Mouse (Mus musculus) layer of hippocampus, adult 9-10 months (tissue): ENCODE results near the gene Mxi1.

ENCODE experiments used
- DNase-seq: peaks from one replicate; pipeline ENCODE4 v3.0.0; 2022; ENCODE audit warnings: low spot score

Mxi1 gene

DNA sequence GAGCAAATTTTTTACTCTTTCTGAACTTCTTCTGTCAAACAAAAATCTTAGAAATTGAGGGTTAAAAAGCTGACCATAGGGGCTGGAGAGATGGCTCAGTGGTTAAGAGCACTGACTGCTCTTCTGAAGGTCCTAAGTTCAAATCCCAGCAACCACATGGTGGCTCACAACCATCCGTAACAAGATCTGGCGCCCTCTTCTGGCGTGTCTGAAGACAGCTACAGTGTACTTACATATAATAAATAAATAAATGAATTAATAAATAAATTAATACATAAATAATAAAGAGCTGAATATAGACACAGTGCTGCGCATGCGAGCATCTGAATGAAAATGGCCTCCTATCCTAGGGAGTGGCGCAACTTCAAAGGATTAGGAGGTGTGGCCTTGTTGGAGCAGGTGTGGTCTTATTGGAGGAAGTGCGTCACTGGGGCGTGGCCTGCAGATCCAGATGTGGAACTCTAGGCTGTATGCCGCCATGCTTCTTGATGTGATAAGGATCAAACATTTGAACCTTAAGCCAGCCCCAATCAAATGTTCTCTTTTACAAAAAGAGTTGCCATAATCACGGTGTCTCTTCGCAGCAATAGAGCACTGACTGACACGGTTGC lies 12.2 kb downstream of the Mxi1 start:
- no peak for DNase-seq

DNA sequence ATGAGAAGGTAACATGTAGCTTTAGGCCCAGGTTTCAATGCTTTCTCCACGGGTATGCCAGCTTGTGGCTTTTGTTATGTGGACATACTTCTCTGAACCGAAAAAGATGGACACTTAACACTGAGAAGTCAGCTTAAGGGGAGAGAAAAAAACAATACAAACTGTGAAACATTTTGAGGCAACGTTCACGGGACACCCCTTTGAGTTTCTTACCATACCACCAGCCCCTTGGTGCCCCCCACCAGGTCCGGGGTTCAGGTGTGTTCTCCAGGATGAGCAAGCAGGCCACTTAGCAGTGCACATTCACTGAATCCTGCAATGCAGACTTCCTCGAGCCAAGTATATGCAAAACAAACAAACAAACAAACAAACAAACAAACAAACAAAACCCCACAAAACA lies 14.5 kb downstream of the Mxi1 start:
- DNase-seq: no peak

DNA sequence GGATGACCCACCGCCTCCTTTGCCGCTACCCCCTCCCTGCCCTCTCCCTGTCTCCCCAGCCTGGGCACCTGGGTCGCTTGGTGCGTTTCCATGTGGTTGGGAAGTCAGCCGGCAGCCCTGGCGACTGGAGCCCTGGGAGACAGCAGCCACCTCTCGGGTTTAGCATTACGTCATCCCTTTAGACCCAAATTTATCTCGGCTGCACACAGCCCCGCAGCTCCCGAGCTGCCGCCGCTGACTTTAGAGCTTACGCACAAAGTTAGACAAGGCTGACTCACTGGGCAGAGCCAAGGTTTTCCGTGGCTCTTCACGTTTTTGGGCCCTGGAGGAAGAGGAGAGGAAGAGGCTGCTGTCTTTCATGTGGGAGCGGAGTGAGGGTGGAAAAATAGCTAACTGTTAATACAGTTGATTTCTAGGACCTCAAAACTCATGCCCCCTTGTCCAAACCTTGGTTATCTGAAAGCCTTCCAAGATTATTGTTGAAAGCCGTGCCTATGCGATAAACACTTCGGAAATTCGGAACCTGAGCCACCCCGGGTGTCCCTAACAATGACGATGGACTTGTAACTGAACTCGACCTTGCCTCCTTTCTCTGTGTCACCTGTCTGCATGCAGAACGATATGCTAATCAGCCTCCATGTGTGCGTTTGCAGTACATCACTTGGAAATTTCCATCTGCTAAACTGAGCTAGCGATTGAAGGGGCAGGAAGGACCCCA lies 15.4 kb downstream of the Mxi1 start:
- peak; percentile 49 for DNase-seq

DNA sequence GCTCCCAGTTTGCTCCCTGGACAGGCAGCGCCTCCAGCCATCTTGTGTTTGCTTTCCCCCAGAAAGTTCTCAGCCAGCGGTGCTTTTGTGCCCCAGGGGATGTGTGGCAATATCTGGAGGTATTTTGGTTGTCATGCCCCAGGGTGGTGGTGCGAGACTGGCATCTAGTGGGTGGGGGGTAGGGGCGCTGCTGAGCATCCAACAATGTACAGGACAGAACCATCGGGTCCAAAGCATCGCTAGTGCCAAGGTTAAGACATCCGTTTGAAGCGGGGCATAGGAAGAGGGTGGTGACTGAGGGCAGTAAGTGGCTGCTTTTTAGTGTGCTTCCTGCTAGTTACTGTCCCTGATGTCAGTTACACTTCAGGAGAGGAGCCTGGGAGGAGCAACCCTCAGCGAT lies 17.8 kb downstream of the Mxi1 start:
- no peak for DNase-seq

DNA sequence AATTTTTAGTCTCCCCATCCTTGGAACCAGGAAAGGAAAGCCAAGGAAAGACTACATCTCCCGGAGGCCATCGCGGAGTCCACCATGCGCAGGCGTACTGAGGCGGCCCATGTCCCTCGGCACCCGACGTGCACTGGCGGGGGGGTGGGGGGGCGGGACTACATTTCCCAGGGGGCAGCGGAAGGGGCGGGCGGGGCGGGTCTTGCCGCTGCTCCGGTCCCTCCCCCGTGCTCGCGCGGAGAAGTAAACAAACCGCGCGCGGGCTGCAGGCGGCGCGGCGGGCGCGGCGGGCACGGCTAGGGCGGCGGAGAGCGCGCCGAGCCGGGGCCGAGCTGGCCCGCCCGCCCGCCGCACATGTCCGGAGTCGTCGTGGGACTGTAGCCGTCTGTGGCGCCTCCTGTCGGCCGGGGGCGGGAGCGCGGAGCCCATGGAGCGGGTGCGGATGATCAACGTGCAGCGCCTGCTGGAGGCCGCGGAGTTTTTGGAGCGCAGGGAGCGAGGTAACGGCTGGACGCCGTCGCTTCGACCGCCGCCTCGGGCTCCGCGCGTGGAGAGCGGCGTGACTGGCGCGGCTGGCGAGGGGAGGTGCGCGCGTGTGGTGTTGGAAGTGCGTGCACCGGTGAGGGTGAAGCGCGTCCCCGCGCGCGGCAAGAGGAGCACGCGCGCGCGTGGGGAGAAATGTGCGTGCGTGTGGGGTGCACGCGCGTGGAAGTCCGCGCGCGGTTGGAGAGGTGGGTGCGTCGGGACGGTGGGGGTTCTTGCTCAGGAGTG lies 19.1 kb downstream of the Mxi1 start:
- DNase-seq: peak; percentile 81

DNA sequence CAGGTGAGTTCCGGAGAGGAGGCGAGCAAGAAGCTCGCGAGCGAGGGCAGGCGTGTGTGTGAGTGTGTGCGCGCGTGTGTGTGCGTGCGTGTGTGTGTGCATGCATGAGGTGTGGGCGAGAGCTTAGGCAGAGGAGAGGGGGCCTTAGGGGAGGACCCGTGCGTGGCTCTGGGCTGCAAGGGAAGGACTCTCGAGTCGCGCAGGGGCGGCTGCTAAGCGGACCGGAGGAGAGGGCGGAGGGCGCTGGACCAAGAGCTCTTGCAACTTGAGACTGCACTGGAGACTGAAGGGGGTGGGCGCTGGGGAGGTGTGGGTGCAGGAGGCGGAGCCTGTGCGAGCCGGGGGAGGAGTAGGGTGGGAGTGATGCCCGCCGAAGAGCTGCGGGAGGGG lies 19.7 kb downstream of the Mxi1 start:
- no peak for DNase-seq

DNA sequence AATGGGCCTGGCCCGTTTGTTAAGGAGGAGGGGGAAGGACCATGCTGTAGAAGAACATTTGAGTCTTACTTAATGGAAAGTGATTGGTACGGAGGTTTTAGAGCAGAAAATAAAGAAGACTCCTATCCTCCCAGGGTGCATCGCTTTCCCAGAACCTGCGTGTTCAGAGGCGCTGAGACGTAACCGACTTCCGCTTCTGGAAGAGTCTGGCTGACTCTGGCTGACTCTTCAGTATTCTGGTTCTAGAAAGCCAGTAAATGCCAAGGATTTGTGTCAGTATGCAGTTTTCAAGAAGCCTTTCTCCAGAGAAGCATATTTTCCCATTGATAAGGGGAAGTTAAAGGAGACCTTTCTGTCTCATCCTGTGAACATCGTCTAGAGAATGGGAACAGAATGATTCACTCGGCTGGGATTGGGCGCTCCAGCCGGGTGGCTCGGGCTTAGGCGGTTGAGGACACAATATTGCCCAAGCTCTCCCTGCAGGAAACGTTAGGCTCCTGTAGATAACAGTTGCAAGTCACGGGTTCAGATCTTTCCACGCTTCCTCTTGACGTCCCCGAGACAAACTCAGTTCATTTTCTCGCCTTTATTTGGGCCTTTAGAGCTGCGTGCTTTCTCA lies 21.7 kb downstream of the Mxi1 start:
- no peak for DNase-seq

DNA sequence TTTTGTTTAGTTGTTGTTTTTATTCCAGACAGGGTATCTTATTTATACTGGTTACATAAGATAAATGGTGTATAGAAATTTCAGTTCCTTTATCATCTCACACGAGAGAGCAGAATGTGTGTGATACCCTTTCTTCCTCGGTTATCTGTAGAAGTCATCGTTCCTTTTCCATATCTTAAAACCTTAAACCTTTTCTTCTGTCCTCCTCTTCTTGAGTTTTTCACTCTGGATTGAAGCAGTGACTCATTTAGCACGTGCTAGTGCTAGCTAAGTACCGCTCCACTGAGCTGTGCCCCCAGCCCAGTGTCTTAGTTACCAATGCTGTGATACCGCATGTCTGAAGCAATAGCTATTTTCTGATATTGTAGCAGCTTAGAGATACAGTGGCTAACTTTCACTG lies 23.4 kb downstream of the Mxi1 start:
- DNase-seq: no peak

DNA sequence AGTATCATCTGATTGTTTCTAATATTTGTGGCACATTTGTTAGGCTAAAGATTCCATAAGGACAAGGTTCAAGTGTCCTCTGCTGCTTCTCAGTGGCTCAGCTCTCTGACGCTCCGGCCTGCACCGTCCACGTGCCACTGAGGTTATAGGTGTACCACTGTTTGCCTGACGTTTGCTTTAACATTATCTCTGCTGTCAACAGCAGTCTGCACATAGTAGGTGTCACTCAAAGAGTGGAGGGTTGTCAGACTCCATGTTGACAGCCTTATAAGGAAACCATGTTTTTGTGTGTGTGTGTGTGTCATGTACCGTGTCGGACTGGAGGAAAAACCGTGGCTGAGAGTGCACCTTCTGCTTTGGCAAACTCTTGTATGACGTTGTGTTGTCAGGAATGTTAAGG lies 24.9 kb downstream of the Mxi1 start:
- no peak for DNase-seq

DNA sequence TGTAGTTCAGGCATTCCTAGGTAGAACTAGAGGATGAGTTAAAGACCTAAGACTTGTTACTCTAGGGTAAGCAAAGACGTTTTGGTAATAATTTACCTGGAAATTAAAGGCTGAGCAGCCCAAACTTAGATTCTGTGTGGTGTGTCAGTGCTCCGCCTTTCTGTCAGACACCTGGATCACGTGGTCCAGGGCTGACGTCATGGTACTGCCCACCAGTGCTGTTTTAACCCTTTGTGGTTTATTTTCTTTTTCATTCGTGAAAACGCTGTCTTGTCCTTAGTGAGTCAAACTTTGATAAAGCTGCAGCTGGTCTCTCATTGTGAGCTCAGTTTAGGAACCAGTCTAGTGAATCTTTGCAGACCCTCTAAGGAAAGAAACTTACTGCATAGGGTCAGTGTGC lies 30.1 kb downstream of the Mxi1 start:
- no peak for DNase-seq

DNA sequence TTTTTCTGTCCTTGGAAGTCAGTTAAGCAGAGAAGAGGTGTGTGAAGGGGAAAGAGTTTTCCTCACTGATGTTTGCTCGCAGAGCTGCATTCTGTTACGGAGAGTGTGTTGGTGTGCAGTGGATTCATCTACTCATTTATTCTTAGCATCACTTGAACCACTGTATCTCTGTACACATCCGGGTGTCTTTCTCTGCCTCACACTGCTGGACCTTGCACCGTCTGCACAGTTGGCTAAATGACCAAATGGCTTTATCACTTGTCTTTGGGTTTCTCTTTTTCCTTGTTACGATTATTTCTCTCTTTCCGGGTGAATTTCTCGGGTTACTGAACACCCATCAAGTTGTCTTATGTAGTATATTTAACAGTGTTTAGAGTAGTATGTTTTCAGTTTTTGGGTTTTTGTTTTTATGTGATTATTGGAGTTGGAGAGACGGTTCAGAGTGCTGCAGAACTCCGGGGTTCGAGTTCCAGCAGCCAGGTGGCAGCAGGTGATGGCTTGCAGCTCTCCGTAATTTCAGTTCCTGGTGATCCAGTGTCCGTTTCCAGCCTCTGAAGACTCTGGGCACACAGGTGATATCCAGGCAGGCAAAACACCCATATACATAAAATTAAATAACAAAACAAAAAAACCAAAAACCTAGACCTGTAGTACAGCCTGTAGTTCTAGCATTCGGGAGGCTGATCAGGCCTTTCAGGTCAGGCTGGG lies 33.0 kb downstream of the Mxi1 start:
- no peak for DNase-seq

DNA sequence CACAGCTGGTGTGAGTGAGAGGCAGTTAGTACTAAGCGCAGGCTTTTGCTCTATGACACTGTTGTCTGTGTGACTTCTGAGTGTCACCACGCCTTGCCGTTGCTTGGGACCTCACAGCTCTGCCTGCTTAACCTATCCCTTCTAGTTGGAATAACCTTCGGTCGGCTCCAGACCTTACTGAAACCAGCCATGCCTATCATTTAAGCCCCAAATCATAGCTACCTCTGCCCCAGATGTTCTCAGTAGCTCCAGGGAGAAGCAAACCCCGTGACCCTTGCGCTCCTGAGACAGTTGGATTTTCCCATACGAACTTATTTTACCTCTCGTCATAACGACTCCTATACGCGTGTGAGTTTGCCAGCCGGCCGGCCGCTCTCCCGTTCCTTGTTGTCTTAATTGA lies 33.7 kb downstream of the Mxi1 start:
- DNase-seq: no peak

DNA sequence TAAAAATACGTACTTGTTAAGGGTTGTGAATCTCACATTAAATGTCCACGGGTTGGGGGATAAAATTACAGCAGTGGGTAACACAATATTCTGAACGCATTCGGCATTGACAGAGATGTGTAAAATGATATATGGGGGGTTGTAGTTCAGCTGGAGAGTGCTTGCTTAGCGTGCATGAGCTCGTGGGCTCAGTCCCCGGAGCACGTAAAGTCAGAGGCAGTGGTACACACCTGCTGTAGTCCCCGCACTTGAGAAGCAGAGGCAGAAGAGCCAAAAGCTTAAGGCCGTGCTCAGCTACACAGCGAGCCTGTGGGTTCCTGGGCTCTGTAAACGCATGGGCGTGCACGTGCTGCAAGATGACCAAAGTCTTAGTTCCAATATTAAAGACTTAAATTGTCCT lies 35.4 kb downstream of the Mxi1 start:
- no peak for DNase-seq

DNA sequence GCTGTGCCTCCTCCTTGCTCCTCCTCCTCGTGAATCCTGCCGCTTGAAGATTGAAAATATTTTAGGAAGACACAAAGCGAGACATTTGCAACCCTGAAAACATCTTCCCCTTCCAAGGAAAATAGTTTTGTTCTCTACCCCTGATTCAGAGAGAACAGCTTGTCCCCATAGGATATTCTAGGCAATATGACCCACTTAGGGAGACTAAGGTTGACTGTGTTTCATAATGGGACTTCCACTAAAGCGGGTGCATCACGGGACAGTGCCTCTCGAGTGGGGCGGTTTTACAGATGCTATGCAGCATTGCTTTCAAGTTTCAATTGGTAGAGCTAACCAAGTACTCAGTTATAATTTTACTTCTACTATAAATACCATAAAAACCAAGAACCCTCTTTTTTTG lies 43.5 kb downstream of the Mxi1 start:
- DNase-seq: no peak

DNA sequence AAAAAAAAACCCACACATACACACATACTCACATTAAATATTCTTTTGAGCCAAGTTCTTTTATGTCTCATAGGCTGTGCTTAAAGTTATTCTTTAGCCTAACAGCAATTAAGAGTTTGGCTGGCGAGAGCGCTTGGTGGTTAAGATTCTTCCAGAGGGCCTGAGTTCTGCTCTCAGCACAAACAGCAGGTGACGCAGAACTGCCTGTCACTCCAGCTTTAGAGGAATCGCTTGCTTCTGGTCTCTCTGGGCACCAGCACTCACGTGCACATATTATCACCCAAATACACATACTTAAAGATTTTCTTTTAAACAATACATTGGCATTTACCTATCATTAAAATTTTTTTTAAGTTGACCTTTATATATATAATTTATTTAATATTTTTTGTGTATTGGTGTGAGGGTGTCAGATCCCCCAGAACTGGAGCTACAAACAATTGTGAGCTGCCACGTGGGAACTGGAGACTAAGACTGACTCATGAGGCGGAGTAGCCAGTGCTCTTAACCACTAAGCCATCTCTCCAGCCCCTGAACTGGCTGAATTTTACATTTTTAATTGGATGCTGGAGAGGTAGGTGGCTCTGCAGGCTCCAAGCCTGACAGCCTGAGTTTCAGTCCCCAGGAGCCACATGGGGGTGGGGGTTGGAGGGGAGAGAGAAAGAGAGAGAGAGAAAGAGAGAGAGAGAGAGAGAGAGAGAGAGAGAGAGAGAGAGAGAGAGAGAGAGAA lies 44.1 kb downstream of the Mxi1 start:
- no peak for DNase-seq

DNA sequence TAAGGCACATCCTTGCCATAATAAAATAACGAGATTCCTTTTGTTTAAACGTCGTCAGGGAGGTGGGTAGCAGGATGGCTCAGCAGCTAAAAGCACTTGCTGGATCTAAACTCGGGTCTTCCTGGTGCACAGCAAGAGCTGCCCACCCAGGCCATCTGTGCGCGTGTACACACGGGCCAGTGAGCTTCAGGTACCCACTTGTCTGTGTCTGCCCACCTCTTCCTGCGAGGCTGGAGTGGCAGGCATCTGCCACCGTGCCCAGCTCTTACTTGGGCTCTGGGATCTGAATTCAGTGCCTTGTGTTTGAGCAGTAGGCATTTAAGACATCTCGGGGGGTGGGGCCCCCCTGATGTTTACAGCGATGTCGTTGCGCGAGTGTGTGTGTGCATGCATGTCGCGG lies 44.7 kb downstream of the Mxi1 start:
- no peak for DNase-seq

DNA sequence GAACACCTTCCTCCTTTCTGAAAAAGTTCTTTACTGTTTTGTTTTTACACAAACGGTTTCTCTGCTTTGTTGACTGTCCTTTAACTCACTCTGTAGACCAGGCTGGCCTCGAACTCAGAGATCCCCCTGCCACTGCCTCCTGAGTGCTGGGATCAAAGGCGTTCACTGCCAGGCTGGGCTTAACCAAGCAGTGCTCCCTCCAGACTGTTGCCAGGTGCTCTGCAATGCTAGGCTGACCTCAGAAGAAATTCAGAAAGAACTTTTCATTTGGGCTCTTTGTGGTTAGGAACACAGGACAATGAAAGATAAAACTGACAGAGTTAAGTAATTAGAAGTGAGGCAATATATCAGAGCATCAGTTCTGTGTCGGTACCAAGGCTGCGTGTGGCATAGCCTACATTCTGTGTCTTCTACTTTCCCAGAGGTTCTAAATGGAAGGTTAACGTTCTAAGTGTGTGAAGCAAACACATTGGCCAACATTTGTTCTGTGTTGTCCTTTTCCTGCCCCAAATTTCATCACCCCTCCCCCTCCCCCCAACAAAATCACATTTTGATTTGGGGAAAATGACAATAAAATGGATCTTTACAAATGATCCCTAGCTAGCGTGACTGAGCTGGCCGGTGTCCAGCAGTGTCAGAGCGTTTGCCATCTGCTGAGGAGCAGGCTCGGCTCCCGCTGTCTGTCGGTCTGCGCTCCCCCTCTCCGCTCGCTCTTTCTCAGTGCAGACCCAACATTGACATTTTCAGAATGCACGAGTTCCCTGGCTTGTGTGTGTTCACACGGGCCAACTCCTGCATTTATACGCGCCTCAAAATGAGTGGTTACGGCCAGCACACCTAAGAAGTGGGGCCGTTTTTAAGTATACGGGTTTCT lies 49.1 kb downstream of the Mxi1 start:
- peak; percentile 55 for DNase-seq

DNA sequence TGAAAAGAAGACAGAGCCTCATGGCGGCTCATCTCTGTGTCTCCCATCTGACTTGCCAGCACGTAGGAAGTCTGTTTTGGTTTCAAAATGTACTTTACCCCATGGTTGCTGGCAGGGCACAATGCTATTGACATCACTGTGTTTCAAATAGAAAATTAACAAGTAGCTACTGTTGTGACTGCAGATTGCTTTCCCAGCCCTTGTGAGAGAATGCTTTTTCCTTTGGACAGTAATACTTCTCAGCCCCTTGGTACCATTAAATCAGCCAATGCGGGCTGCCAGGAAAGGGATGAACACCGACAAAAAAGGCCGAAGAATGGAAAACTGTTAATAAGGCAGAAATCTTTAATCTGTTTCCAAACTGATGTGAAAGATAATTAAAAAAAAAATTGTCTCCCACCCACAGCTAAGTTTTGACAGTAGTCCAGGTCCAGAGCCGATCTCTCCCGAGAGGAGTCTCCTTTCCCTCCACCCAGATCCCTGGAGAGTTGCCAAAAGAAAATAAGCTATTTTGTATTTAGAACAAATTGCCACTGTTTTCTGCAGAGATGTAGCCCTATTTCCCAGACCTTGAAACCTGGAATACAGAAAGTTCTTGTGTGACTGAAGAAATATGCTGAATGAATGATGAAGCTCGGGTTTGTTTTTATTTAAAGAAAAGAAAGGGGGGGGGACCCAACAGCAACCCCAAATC lies 50.1 kb downstream of the Mxi1 start:
- DNase-seq: peak; percentile 54

DNA sequence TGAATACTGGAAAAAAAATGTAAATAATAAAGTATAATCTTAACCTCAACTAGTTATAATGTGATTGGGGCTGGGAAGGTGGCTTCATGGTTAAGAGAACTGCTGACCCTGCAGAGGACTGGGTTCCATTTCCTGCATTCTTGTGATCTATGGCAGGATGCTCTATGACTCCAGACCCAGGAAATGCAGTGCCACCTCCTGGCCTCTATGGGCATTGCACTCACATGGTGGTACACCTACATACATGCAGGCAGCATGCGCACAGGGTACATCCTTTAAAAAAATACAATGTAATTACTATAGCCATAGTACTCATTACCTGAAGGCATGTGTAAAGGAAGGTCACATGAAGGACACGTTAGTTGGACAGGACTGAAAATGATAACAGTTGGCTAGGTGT lies 52.6 kb downstream of the Mxi1 start:
- DNase-seq: no peak

DNA sequence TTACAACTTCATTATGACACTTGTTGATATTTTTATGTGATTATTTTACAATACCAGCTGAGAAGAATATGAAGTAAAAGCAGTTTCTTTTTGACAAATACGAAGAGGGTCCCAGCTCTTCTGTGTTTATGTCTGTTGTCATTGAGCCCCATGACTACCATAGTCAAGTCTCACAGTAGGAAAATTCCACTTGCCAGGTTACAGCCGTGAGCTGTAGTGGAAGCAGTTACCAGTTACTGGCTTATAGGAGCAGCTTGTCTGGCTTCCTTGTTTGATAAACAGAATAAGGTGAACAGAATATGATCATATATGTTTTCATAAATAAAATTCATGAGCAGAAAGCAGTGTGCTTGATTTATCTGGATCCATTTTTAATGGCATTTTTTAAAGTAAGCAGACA lies 54.2 kb downstream of the Mxi1 start:
- DNase-seq: no peak
